10 mouse cellular contexts compared by ENCODE assay signal in the genomic region with DNA sequence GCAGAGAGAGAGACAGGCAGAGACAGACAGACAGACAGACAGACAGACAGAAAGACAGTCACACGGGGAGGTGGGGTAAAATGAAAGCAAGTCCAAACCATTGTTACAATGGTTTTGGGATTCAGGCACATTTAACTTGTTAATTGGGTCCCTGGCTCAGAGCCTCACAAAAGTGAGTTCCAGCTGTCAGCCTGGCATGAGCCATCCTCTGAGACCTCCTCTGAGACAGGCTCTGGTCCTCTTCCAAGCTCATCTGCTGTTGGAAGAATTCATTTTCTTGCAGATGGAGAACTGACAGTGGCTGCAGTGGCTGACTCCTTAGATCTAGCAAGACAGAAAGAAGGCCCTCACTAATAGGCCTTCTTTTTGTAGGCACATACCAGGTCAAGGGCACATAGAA. TPM values are rescaled to one million over a fixed set of nuclear protein-coding genes. Genes with fewer than 3 reads are reported as not detected.
DNase-seq lines count a peak whose midpoint lies in the region; ATAC-seq and TF ChIP-seq lines count a peak whose summit lies in the region.
"Had no signal": no experiment of that assay in that cellular context is flagged by ENCODE, and none has a peak within 500 bp of the region (broad histone marks: within the 10 kb centered on the region; RNA-seq: fewer than 3 reads in every experiment).

No protein-coding gene starts in this region.

- no peak for TF ChIP-seq CTCF in heart, adult 2 months (IDR thresholded peaks at IDR 0.05)

- no peaks in the 10 kb centered on the region for H3K27me3 ChIP-seq in heart, adult 2 months (ENCODE audit: control insufficient read depth, insufficient read depth, low read length)
- H3K27me3 ChIP-seq in forebrain, embryonic 16.5 days (replicated peaks; ENCODE audit: control insufficient read depth, insufficient read depth, low read length) = no peaks in the 10 kb centered on the region
- H3K27me3 ChIP-seq: megakaryocyte, embryonic 14.5 days had no signal

- peak; percentile 45 to 59 for DNase-seq in heart, postnatal 10 days
- no peak for DNase-seq in heart, adult 2 months
- DNase-seq in Muller cell, postnatal 12 days (ENCODE audit: inconsistent ontology term) = peak; percentile 79
- peak; percentile 36 to 87 for DNase-seq in left cerebral cortex, postnatal 25 days (ENCODE audit: low spot score in 2 of 2)
- DNase-seq in urinary bladder, postnatal 36 days (ENCODE audit: low spot score in 2 of 2) = no peak
- DNase-seq in kidney, adult 8-10 months = no peak
- DNase-seq in urinary bladder, postnatal 25 days (ENCODE audit: low spot score) = no peak

- TF ChIP-seq POLR2A in heart, adult 2 months (IDR thresholded peaks at IDR 0.05; ENCODE audit: insufficient read depth, low read depth, low read length) = no peak

- H3K27ac ChIP-seq in heart, adult 2 months = no peak overlapping the region
- H3K27ac ChIP-seq in forebrain, embryonic 16.5 days (ENCODE audit: low read length) = peak overlapping the region; percentile 60
- H3K27ac ChIP-seq: kidney, embryonic 15.5 days had no signal

- H3K9me3 ChIP-seq in forebrain, embryonic 16.5 days (ENCODE audit: control insufficient read depth, low read length) = no peaks in the 10 kb centered on the region
- H3K9me3 ChIP-seq: kidney, embryonic 15.5 days; megakaryocyte, embryonic 14.5 days had no signal

- H3K4me1 ChIP-seq in heart, adult 2 months (ENCODE audit: control insufficient read depth, insufficient read depth, low read length) = peaks cover 1% of the 10 kb centered on the region; the same call in 1 of the 2 replicates
- H3K4me1 ChIP-seq in forebrain, embryonic 16.5 days (replicated peaks; ENCODE audit: control insufficient read depth, insufficient read depth, low read length) = peaks cover 15% of the 10 kb centered on the region; the same call in 1 of the 2 replicates
- H3K4me1 ChIP-seq: kidney, embryonic 15.5 days; megakaryocyte, embryonic 14.5 days had no signal

- no peak for TF ChIP-seq EP300 in heart, adult 2 months (IDR thresholded peaks at IDR 0.05; ENCODE audit: insufficient read depth, low read depth, low read length)

- no peaks in the 10 kb centered on the region for H3K36me3 ChIP-seq in heart, adult 2 months (ENCODE audit: control insufficient read depth, insufficient read depth, low read length)
- H3K36me3 ChIP-seq in forebrain, embryonic 16.5 days (ENCODE audit: control insufficient read depth, insufficient read depth) = no peaks in the 10 kb centered on the region
- H3K36me3 ChIP-seq: kidney, embryonic 15.5 days had no signal

- H3K4me2 ChIP-seq in forebrain, embryonic 16.5 days (ENCODE audit: low read length) = no peak overlapping the region
- H3K4me2 ChIP-seq: kidney, embryonic 15.5 days had no signal

- no peak overlapping the region for H3K9ac ChIP-seq in heart, adult 2 months (ENCODE audit: low read depth, low read length)
- H3K9ac ChIP-seq in forebrain, embryonic 16.5 days (replicated peaks; ENCODE audit: low read depth, low read length) = no peak overlapping the region
- H3K9ac ChIP-seq: kidney, embryonic 15.5 days had no signal

- intact Hi-C loops in heart, postnatal 10 days (cut with DNase I) = no loop called here
- intact Hi-C loops in heart, adult 2 months (cut with DNase I) = no loop called here
- intact Hi-C loops in left cerebral cortex, postnatal 25 days (cut with DNase I) = loop anchor here (5.0 kb wide), 1 partner anchor 44 kb away; no protein-coding TSS in a partner anchor

- no peak overlapping the region for H3K4me3 ChIP-seq in heart, adult 2 months
- no peak overlapping the region for H3K4me3 ChIP-seq in forebrain, embryonic 16.5 days (replicated peaks; ENCODE audit: low read length)
- H3K4me3 ChIP-seq: kidney, embryonic 15.5 days; megakaryocyte, embryonic 14.5 days had no signal

- no peaks in the 10 kb centered on the region for H3K79me2 ChIP-seq in heart, adult 2 months (replicated peaks; ENCODE audit: control insufficient read depth, insufficient read depth, low read length)

- WGBS in heart, adult 2 months = 21% methylated on average over 1 of the region's 1 CpGs
- WGBS in forebrain, embryonic 16.5 days = 4% methylated on average over 1 of the region's 1 CpGs

- peak; percentile 84 for ATAC-seq in forebrain, embryonic 16.5 days

RNA-seq across cellular contexts. Expression of gene Lmcd1, which starts 6.9 kb away (rescaled TPM):
- 10 to 100 TPM; 34.2 to 45.3 TPM for total RNA-seq in heart, postnatal 10 days (2021)
- 10 to 100 TPM; 37.5 to 46.7 TPM for total RNA-seq in heart, adult 2 months (2021)
- polyA plus RNA-seq in heart, adult 2 months (2012; rRNA removed) = 21.2 and 29.2 TPM in 2 replicates
- polyA plus RNA-seq in forebrain, embryonic 16.5 days (2015; fragmentation: Nextera tagmentation; extraction: Ambion mirVana) = 10.6 and 13.6 TPM in 2 replicates
- total RNA-seq in left cerebral cortex, postnatal 25 days (2021) = 10 to 100 TPM in 1 of 2 experiments, 1 to 10 TPM in 1; 9.8 to 10.3 TPM

Comparison
In these comparisons a context has a peak if more than half of its experiments do, and no peak if none do; other contexts are left out.
1. DNase-seq: peak in heart, postnatal 10 days (2 of 2), Muller cell, postnatal 12 days (single experiment) and left cerebral cortex, postnatal 25 days (2 of 2); none in heart, adult 2 months (0 of 2), urinary bladder, postnatal 36 days (0 of 2), kidney, adult 8-10 months (0 of 2) and urinary bladder, postnatal 25 days (single experiment).